Mouse (Mus musculus): ENCODE data around the gene Dmgdh. TPM values are rescaled to one million over a fixed set of nuclear protein-coding genes. Genes with fewer than 3 reads are reported as not detected.

Dmgdh gene
- polyA plus RNA-seq, 1 experiment = 0.72 TPM

DNA sequence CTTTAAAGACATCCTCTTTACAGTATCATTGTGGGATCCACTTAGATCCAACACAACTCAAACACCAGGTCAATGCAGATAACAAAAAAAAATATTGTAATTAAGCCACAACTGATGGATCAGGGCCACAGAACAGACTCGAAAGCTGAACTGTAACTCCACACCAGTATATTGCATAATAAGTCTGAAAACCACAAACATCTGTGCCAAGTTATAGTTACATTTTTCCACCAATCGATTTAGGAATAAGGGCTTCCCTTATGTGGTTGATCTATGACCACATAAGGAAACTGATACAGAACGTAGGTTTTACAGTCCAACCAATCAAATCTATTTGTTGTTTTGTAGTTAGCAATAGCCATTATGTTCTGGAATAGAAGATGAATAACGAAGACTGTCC, 80.9 kb downstream of the Dmgdh start:
- no peaks in the 10 kb centered on the region for H3K9me3 ChIP-seq (replicated peaks; ENCODE audit: control insufficient read depth, insufficient read depth, low read length, poor library complexity, severe bottlenecking)
- H3K4me3 ChIP-seq (ENCODE audit: low read depth, low read length) = no peak overlapping the region
- H3K36me3 ChIP-seq (ENCODE audit: control insufficient read depth, insufficient read depth, low read length, poor library complexity, severe bottlenecking) = no peaks in the 10 kb centered on the region
- no peaks in the 10 kb centered on the region for H3K4me1 ChIP-seq (ENCODE audit: control insufficient read depth, insufficient read depth, low read length)
- H3K27me3 ChIP-seq (ENCODE audit: control insufficient read depth, insufficient read depth, low read length, poor library complexity, severe bottlenecking) = no peaks in the 10 kb centered on the region; the same call in 1 of the 2 replicates
- no peak overlapping the region for H3K27ac ChIP-seq (ENCODE audit: insufficient read depth, low read length)
- TF ChIP-seq CTCF (IDR thresholded peaks at IDR 0.05; ENCODE audit: low read depth, low read length) (no peak), EP300 (IDR thresholded peaks at IDR 0.05; ENCODE audit: insufficient read depth, low read depth, low read length) (no peak), POLR2A (IDR thresholded peaks at IDR 0.05; ENCODE audit: insufficient read depth, low read length) (no peak)
- H3K9ac ChIP-seq (ENCODE audit: low read depth, poor library complexity, severe bottlenecking) = no peak overlapping the region

GRCm38 (mm10) chr13:93756674-93757073, 82.4 kb downstream of the Dmgdh start:
- Histone ChIP-seq H3K9me3 (replicated peaks; ENCODE audit: control insufficient read depth, insufficient read depth, low read length, poor library complexity, severe bottlenecking) (no peaks in the 10 kb centered on the region; the same call in 1 of the 2 replicates), H3K36me3 (ENCODE audit: control insufficient read depth, insufficient read depth, low read length, poor library complexity, severe bottlenecking) (no peaks in the 10 kb centered on the region), H3K4me1 (ENCODE audit: control insufficient read depth, insufficient read depth, low read length) (no peaks in the 10 kb centered on the region), H3K9ac (ENCODE audit: low read depth, poor library complexity, severe bottlenecking) (no peak overlapping the region), H3K27me3 (ENCODE audit: control insufficient read depth, insufficient read depth, low read length, poor library complexity, severe bottlenecking) (no peaks in the 10 kb centered on the region; the same call in 1 of the 2 replicates), H3K27ac (ENCODE audit: insufficient read depth, low read length) (no peak overlapping the region), H3K4me3 (ENCODE audit: low read depth, low read length) (no peak overlapping the region)
- TF ChIP-seq POLR2A (IDR thresholded peaks at IDR 0.05; ENCODE audit: insufficient read depth, low read length) (no peak), CTCF (IDR thresholded peaks at IDR 0.05; ENCODE audit: low read depth, low read length) (no peak), EP300 (IDR thresholded peaks at IDR 0.05; ENCODE audit: insufficient read depth, low read depth, low read length) (no peak)

DNA sequence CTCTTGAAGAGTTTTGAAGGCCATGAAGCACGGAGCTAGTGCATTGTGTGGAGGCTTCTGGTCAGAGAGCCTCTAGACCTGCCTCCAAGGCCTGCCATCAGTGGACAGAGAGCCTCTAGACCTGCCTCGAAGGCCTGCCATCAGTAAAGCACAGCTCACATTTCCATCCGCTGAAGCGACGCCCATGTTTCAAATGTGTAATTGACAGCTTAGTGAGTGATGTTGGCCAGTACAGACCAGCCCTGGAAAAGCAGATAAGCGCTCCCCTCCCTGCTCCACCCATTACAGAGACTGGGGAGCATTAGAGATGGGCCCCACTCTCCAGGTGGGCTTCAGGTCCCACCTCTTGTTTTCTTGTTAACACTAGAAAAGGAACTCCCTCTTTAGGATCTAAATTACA, 83.3 kb downstream of the Dmgdh start:
- Histone ChIP-seq H3K27me3 (ENCODE audit: control insufficient read depth, insufficient read depth, low read length, poor library complexity, severe bottlenecking) (no peaks in the 10 kb centered on the region; the same call in 1 of the 2 replicates), H3K4me3 (ENCODE audit: low read depth, low read length) (no peak overlapping the region), H3K9ac (ENCODE audit: low read depth, poor library complexity, severe bottlenecking) (no peak overlapping the region), H3K36me3 (ENCODE audit: control insufficient read depth, insufficient read depth, low read length, poor library complexity, severe bottlenecking) (no peaks in the 10 kb centered on the region), H3K4me1 (ENCODE audit: control insufficient read depth, insufficient read depth, low read length) (no peaks in the 10 kb centered on the region), H3K9me3 (replicated peaks; ENCODE audit: control insufficient read depth, insufficient read depth, low read length, poor library complexity, severe bottlenecking) (peaks cover under 1% of the 10 kb centered on the region; the same call in 1 of the 2 replicates), H3K27ac (ENCODE audit: insufficient read depth, low read length) (no peak overlapping the region)
- TF ChIP-seq EP300 (IDR thresholded peaks at IDR 0.05; ENCODE audit: insufficient read depth, low read depth, low read length) = no peak
- TF ChIP-seq CTCF (IDR thresholded peaks at IDR 0.05; ENCODE audit: low read depth, low read length) = no peak
- no peak for TF ChIP-seq POLR2A (IDR thresholded peaks at IDR 0.05; ENCODE audit: insufficient read depth, low read length)

GRCm38 (mm10) chr13:93758149-93758898, 84.1 kb downstream of the Dmgdh start:
- peaks cover 4% of the 10 kb centered on the region for H3K9me3 ChIP-seq (replicated peaks; ENCODE audit: control insufficient read depth, insufficient read depth, low read length, poor library complexity, severe bottlenecking)
- H3K27me3 ChIP-seq (ENCODE audit: control insufficient read depth, insufficient read depth, low read length, poor library complexity, severe bottlenecking) = no peaks in the 10 kb centered on the region; the same call in 1 of the 2 replicates
- no peak overlapping the region for H3K4me3 ChIP-seq (ENCODE audit: low read depth, low read length)
- H3K4me1 ChIP-seq (ENCODE audit: control insufficient read depth, insufficient read depth, low read length) = no peaks in the 10 kb centered on the region
- TF ChIP-seq CTCF (IDR thresholded peaks at IDR 0.05; ENCODE audit: low read depth, low read length) (no peak), EP300 (IDR thresholded peaks at IDR 0.05; ENCODE audit: insufficient read depth, low read depth, low read length) (no peak), POLR2A (IDR thresholded peaks at IDR 0.05; ENCODE audit: insufficient read depth, low read length) (no peak)
- no peak overlapping the region for H3K27ac ChIP-seq (ENCODE audit: insufficient read depth, low read length)
- no peaks in the 10 kb centered on the region for H3K36me3 ChIP-seq (ENCODE audit: control insufficient read depth, insufficient read depth, low read length, poor library complexity, severe bottlenecking)
- H3K9ac ChIP-seq (ENCODE audit: low read depth, poor library complexity, severe bottlenecking) = no peak overlapping the region

- no peak overlapping the region for H3K4me3 ChIP-seq (ENCODE audit: low read depth, low read length)
- H3K36me3 ChIP-seq (ENCODE audit: control insufficient read depth, insufficient read depth, low read length, poor library complexity, severe bottlenecking) = no peaks in the 10 kb centered on the region
- no peaks in the 10 kb centered on the region for H3K4me1 ChIP-seq (ENCODE audit: control insufficient read depth, insufficient read depth, low read length)
- TF ChIP-seq CTCF (IDR thresholded peaks at IDR 0.05; ENCODE audit: low read depth, low read length) = no peak
- peaks cover 4% of the 10 kb centered on the region for H3K9me3 ChIP-seq (replicated peaks; ENCODE audit: control insufficient read depth, insufficient read depth, low read length, poor library complexity, severe bottlenecking)
- no peak overlapping the region for H3K27ac ChIP-seq (ENCODE audit: insufficient read depth, low read length)
- no peaks in the 10 kb centered on the region for H3K27me3 ChIP-seq (ENCODE audit: control insufficient read depth, insufficient read depth, low read length, poor library complexity, severe bottlenecking)
- H3K9ac ChIP-seq (ENCODE audit: low read depth, poor library complexity, severe bottlenecking) = no peak overlapping the region
Observed at GRCm38 (mm10) chr13:93761831-93762230, 87.6 kb downstream of the Dmgdh start.

- Histone ChIP-seq H3K9me3 (replicated peaks; ENCODE audit: control insufficient read depth, insufficient read depth, low read length, poor library complexity, severe bottlenecking) (peaks cover 4% of the 10 kb centered on the region), H3K36me3 (ENCODE audit: control insufficient read depth, insufficient read depth, low read length, poor library complexity, severe bottlenecking) (no peaks in the 10 kb centered on the region), H3K4me3 (ENCODE audit: low read depth, low read length) (no peak overlapping the region), H3K27ac (ENCODE audit: insufficient read depth, low read length) (no peak overlapping the region), H3K27me3 (ENCODE audit: control insufficient read depth, insufficient read depth, low read length, poor library complexity, severe bottlenecking) (no peaks in the 10 kb centered on the region), H3K9ac (ENCODE audit: low read depth, poor library complexity, severe bottlenecking) (no peak overlapping the region), H3K4me1 (ENCODE audit: control insufficient read depth, insufficient read depth, low read length) (no peaks in the 10 kb centered on the region)
- TF ChIP-seq EP300 (IDR thresholded peaks at IDR 0.05; ENCODE audit: insufficient read depth, low read depth, low read length) = no peak
- TF ChIP-seq CTCF (IDR thresholded peaks at IDR 0.05; ENCODE audit: low read depth, low read length) = no peak
Observed at GRCm38 (mm10) chr13:93762879-93763278, 88.6 kb downstream of the Dmgdh start.
